Mouse (Mus musculus) embryonic fibroblast, embryonic 13.5 days (primary cell): Measurements from ENCODE around the gene Msh5. TPM values are rescaled to one million over a fixed set of nuclear protein-coding genes. Genes with fewer than 3 reads are reported as not detected.
"Not testable (repeated sequence)": the region's sequence is repeated elsewhere in the genome, so short reads cannot be mapped to it uniquely, and the experiment has no call there.

ENCODE experiments used
- H3K27ac ChIP-seq: 2 replicates; pipeline ENCODE4 v1.5.1; 2012; ENCODE audit warnings: low read length, control low read depth, inconsistent platforms; ENCODE audit not compliant: insufficient read depth
- H3K4me1 ChIP-seq: 2 replicates; pipeline ENCODE4 v1.6.1; 2011; ENCODE audit warnings: low read length; ENCODE audit not compliant: control insufficient read depth, insufficient read depth
- H3K4me3 ChIP-seq: 2 replicates; pipeline ENCODE4 v1.5.1; 2011; ENCODE audit warnings: mild to moderate bottlenecking, control low read depth, low read length; ENCODE audit not compliant: insufficient read depth
- CTCF ChIP-seq: IDR thresholded peaks from 2 replicates; pipeline ENCODE4 v1.5.1; 2011; ENCODE audit warnings: mild to moderate bottlenecking, control low read depth, low read length, moderate library complexity, borderline replicate concordance; ENCODE audit not compliant: insufficient read depth
- POLR2A ChIP-seq: IDR thresholded peaks from 2 replicates; pipeline ENCODE4 v1.6.1; 2011; ENCODE audit warnings: low read depth, mild to moderate bottlenecking, control low read depth, low read length, moderate library complexity
- polyA plus RNA-seq: library from polyadenylated mRNA; stranded (reverse); fragments of >200 nt; gene quantifications from 2 replicates; pipeline ENCODE4 v1.2.4, GENCODE M21; 2011; ENCODE audit warnings: low read depth; ENCODE audit not compliant: missing spikeins, insufficient read length

Msh5 gene
- polyA plus RNA-seq, 1 experiment, result 2.8 TPM

DNA sequence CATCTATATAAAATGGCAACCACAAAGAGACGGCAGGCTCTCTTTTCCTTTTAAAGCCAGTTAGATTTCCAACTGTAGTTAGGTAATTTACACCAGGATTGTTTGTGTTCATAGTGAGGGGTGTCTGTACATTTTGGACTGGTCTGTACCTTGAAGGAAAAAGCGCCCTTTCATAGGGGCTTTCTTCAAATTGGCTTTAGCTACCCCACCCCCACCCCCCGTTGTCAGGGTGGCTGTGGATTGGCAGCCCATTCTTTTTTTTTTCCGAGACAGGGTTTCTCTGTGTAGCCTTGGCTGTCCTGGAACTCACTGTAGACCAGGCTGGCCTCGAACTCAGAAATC lies 49.4 kb downstream of the Msh5 start:
- H3K27ac ChIP-seq, result no peak overlapping the region
- no peak overlapping the region for H3K4me3 ChIP-seq
- peaks cover 6% of the 10 kb centered on the region; the same call in 1 of the 2 replicates for H3K4me1 ChIP-seq
- no peak for TF ChIP-seq CTCF
- no peak; the same call in 1 of the 2 replicates for TF ChIP-seq POLR2A

- Histone ChIP-seq H3K4me1 (peaks cover 6% of the 10 kb centered on the region; the same call in 1 of the 2 replicates), H3K27ac (no peak overlapping the region), H3K4me3 (no peak overlapping the region)
- TF ChIP-seq CTCF (no peak), POLR2A (0 out of 2 replicates have a peak, but pooled peaks have one; percentile 6)
Measured at GRCm38 (mm10) chr17:34996411-34997141, 50.0 kb downstream of the Msh5 start.

DNA sequence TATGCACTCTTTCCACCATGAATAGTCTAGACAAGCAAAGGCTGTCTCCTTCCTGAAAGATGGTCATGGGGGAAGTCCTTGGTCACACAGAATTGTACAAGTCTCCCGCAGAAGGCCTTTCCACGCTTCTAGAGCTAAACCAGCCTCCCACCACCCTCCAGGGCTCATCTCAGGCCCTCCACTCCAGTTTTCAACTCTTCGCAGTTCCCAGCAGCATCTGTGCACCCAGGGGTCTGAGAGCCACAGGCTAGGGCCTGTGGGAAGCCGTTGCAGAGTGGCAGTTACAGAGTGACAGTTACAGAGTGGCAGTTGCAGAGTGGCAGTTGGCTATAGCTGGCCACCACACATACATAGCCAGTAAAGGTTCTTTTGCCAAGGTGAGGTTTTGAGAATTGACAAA lies 50.6 kb downstream of the Msh5 start:
- not testable (repeated sequence) for H3K4me1 ChIP-seq, H3K27ac ChIP-seq, H3K4me3 ChIP-seq

- not testable (repeated sequence) for H3K27ac ChIP-seq, H3K4me1 ChIP-seq, H3K4me3 ChIP-seq
Measured at GRCm38 (mm10) chr17:34995192-34995591, 51.4 kb downstream of the Msh5 start.

GRCm38 (mm10) chr17:34994751-34995150 lies 51.8 kb downstream of the Msh5 start:
- Histone ChIP-seq H3K27ac (no peak overlapping the region), H3K4me1 (peaks cover 6% of the 10 kb centered on the region; the same call in 1 of the 2 replicates), H3K4me3 (no peak overlapping the region)
- TF ChIP-seq POLR2A (no peak), CTCF (no peak)

GRCm38 (mm10) chr17:34984218-34984617 lies 62.3 kb downstream of the Msh5 start:
- H3K27ac ChIP-seq, result no peak overlapping the region
- no peaks in the 10 kb centered on the region for H3K4me1 ChIP-seq
- no peak for TF ChIP-seq CTCF
- TF ChIP-seq POLR2A, result no peak
- no peak overlapping the region for H3K4me3 ChIP-seq

DNA sequence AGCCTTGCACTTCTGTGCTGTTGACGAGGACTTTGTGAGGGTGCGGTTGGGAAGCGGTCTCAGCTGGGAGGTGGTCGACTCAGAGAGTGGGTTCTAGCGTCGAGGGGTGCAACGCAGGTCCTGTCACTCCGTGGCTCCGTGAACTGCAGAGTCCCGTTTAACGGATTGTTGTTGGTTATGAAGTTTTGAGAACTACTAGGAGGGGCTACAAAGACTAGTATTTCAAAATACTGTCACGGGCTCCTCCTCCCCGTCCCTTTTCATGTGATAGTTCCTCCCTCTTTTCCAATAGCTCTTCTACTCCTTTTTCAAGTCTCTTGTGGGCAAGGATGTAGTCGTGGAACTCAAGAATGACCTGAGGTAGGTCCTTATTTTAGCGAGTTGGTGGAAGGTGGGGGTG lies 64.2 kb downstream of the Msh5 start:
- Histone ChIP-seq H3K4me1 (no peaks in the 10 kb centered on the region), H3K4me3 (peak overlapping the region; percentile 92), H3K27ac (peak overlapping the region; percentile 98)
- TF ChIP-seq POLR2A (no peak), CTCF (no peak)

DNA sequence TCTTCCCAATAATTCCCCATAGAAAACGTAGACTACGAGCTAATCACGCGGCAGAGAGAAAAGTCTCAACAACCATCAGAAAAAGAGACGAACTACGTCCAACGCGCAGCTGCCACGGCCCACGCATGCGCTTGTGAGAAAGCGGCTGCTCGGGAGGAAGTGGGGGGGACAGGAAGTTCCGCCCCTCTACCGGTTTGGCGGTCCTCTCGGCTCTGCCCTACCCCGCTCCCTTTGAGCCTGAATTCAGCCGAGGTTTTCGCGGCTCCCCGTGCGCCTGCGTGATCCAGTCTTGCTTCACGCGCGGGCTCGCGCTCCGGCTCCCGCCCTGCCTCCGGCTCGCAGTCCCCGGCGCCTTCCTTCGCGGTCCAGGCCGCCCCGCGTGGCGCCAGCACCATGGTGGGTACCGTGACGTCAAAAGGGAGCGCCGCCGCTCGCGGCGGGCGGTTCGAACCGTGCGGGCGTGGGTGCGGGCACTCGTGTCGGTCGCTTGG lies 64.8 kb downstream of the Msh5 start, which contains the start of gene Lsm2:
TSS of gene Lsm2 (plus strand) at position 173 of the 491 bp plus-strand sequence.
- H3K4me3 ChIP-seq, result peak within 1 kb of the TSS; percentile 92

DNA sequence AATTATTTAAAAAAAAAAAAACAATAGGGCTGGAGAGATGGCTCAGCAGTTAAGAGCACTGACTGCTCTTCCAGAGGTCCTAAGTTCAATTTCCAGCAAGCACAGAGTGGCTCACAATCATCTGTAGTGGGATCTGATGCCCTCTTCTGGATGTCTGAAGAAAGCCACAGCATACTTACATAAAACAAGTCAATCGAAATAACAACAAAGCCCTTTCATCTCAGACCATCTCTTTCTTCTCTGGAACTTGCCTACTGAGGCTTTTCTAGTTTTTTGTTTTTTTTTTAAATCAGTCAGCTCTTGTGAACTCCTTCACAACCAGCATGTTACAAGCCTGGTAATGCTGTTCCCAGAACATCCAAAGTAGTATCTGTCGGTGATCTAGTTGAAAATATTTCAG lies 65.9 kb downstream of the Msh5 start:
- Histone ChIP-seq H3K4me1 (no peaks in the 10 kb centered on the region), H3K27ac (0 out of 2 replicates have a peak overlapping the region, but pooled peaks have one; percentile 1), H3K4me3 (peak overlapping the region; percentile 37)
- TF ChIP-seq POLR2A, result no peak
- TF ChIP-seq CTCF, result no peak

More for the DNA sequence above, 64.8 kb downstream of the Msh5 start, which contains the start of gene Lsm2:
- TF ChIP-seq POLR2A (peak; percentile 91), CTCF (no peak)
- H3K4me1 ChIP-seq, result no peaks in the 10 kb centered on the region
- peak within 1 kb of the TSS; percentile 98 for H3K27ac ChIP-seq

DNA sequence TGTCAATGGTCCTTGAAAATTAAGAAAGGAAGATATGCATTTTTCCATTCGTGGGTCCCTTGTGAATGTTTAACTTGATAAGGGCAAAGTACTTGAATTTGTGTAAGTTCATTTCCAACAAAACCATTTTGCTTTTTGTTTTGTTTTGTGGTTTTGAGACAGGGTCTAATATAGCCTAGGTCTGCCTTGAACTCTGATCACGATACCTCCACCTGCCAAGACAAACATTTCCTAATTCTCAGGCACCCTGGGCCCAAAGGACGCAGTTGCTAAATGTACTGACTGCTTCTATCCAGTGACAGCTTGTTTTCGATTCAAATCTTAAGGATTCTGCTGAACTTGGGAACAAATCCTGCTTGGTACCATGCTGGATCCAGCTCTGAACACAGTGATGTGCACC lies 66.9 kb downstream of the Msh5 start:
- H3K4me1 ChIP-seq, result no peaks in the 10 kb centered on the region
- H3K4me3 ChIP-seq, result no peak overlapping the region
- no peak overlapping the region for H3K27ac ChIP-seq
- TF ChIP-seq POLR2A (no peak), CTCF (no peak)

Other genes starting within 250 kb of the Msh5 start
- gene Cyp21a1, start 242.2 kb downstream of the Msh5 start, polyA plus RNA-seq, result not detected in 2 replicates
- gene Stk19, start 209.8 kb downstream of the Msh5 start, polyA plus RNA-seq, result 17.9 and 19.2 TPM in 2 replicates
- gene Dxo, start 209.7 kb downstream of the Msh5 start, polyA plus RNA-seq, result 21.9 and 25.0 TPM in 2 replicates
- gene Skiv2l, start 196.5 kb downstream of the Msh5 start, polyA plus RNA-seq, result 25.6 and 27.7 TPM in 2 replicates
- gene Nelfe, start 196.4 kb downstream of the Msh5 start, polyA plus RNA-seq, result 31.5 and 34.7 TPM in 2 replicates
- gene Cfb, start 184.2 kb downstream of the Msh5 start, polyA plus RNA-seq, result 0.26 TPM in 1 of 2 replicates, not detected in the other
- gene Zbtb12, start 167.3 kb downstream of the Msh5 start, polyA plus RNA-seq, result 12.3 and 16.2 TPM in 2 replicates
- 0.58 TPM in 1 of 2 replicates, not detected in the other for gene Gm20547, start 164.7 kb downstream of the Msh5 start, polyA plus RNA-seq
- gene C2, start 148.5 kb downstream of the Msh5 start, polyA plus RNA-seq, result 3.0 and 6.6 TPM in 2 replicates
- gene Ehmt2, start 148.3 kb downstream of the Msh5 start, polyA plus RNA-seq, result 84.7 and 94.2 TPM in 2 replicates
- not detected in 2 replicates for gene Slc44a4, start 132.3 kb downstream of the Msh5 start, polyA plus RNA-seq
- gene Neu1, start 115.5 kb downstream of the Msh5 start, polyA plus RNA-seq, result 10.0 and 11.3 TPM in 2 replicates
- gene Hspa1b, start 87.5 kb downstream of the Msh5 start, polyA plus RNA-seq, result 20.9 and 36.6 TPM in 2 replicates
- not detected in 2 replicates for gene Gm20481, start 76.8 kb downstream of the Msh5 start, polyA plus RNA-seq
- gene Hspa1a, start 74.6 kb downstream of the Msh5 start, polyA plus RNA-seq, result 6.0 and 6.5 TPM in 2 replicates
- not detected in 2 replicates for gene Hspa1l, start 74.0 kb downstream of the Msh5 start, polyA plus RNA-seq
- gene Lsm2, start 64.9 kb downstream of the Msh5 start, polyA plus RNA-seq, result 74.8 and 93.3 TPM in 2 replicates
- gene Vars, start 45.8 kb downstream of the Msh5 start, polyA plus RNA-seq, result 81.3 and 85.7 TPM in 2 replicates
- gene Vwa7, start 30.2 kb downstream of the Msh5 start, polyA plus RNA-seq, result 0.12 and 0.26 TPM in 2 replicates
- not detected in 2 replicates for gene Sapcd1, start 18.7 kb downstream of the Msh5 start, polyA plus RNA-seq
- gene Clic1, start 3.2 kb upstream of the Msh5 start, polyA plus RNA-seq, result 266 and 360 TPM in 2 replicates
- 46.4 and 52.8 TPM in 2 replicates for gene Ddah2, start 12.3 kb upstream of the Msh5 start, polyA plus RNA-seq
- gene Ly6g6c, start 18.6 kb upstream of the Msh5 start, polyA plus RNA-seq, result not detected in 2 replicates
- gene Mpig6b, start 19.4 kb upstream of the Msh5 start, polyA plus RNA-seq, result 0.22 TPM in 1 of 2 replicates, not detected in the other
- not detected in 2 replicates for gene Ly6g6e, start 30.2 kb upstream of the Msh5 start, polyA plus RNA-seq
- not detected in 2 replicates for gene Ly6g6d, start 31.3 kb upstream of the Msh5 start, polyA plus RNA-seq
- gene Ly6g6f, start 38.9 kb upstream of the Msh5 start, polyA plus RNA-seq, result not detected in 2 replicates
- 31.8 and 33.9 TPM in 2 replicates for gene Abhd16a, start 42.5 kb upstream of the Msh5 start, polyA plus RNA-seq
- gene Ly6g5c, start 61.5 kb upstream of the Msh5 start, polyA plus RNA-seq, result not detected in 2 replicates
- gene Ly6g5b, start 68.7 kb upstream of the Msh5 start, polyA plus RNA-seq, result 0.74 TPM in 1 of 2 replicates, not detected in the other
- gene Gpank1, start 74.7 kb upstream of the Msh5 start, polyA plus RNA-seq, result 8.9 and 10.2 TPM in 2 replicates
- gene Csnk2b, start 75.3 kb upstream of the Msh5 start, polyA plus RNA-seq, result 164 and 169 TPM in 2 replicates
- 16.1 and 18.4 TPM in 2 replicates for gene D17H6S53E, start 79.6 kb upstream of the Msh5 start, polyA plus RNA-seq
- 0.48 TPM in 1 of 2 replicates, not detected in the other for gene Apom, start 85.3 kb upstream of the Msh5 start, polyA plus RNA-seq
- gene Bag6, start 88.4 kb upstream of the Msh5 start, polyA plus RNA-seq, result 193 and 196 TPM in 2 replicates
- 174 and 183 TPM in 2 replicates for gene Prrc2a, start 118.2 kb upstream of the Msh5 start, polyA plus RNA-seq
- gene Aif1, start 129.3 kb upstream of the Msh5 start, polyA plus RNA-seq, result not detected in 2 replicates
- 2.5 and 3.5 TPM in 2 replicates for gene Lst1, start 141.7 kb upstream of the Msh5 start, polyA plus RNA-seq
- gene Ltb, start 147.7 kb upstream of the Msh5 start, polyA plus RNA-seq, result not detected in 2 replicates
- 0.35 TPM in 1 of 2 replicates, not detected in the other for gene Tnf, start 155.3 kb upstream of the Msh5 start, polyA plus RNA-seq
- gene Lta, start 158.6 kb upstream of the Msh5 start, polyA plus RNA-seq, result not detected in 2 replicates
- not detected in 2 replicates for gene Gm16181, start 174.1 kb upstream of the Msh5 start, polyA plus RNA-seq
- gene Atp6v1g2, start 186.9 kb upstream of the Msh5 start, polyA plus RNA-seq, result 2.0 and 3.7 TPM in 2 replicates
- gene Nfkbil1, start 189.0 kb upstream of the Msh5 start, polyA plus RNA-seq, result 7.9 and 10.1 TPM in 2 replicates
- 182 and 227 TPM in 2 replicates for gene Ddx39b, start 195.0 kb upstream of the Msh5 start, polyA plus RNA-seq
- gene H2-D1, start 216.0 kb upstream of the Msh5 start, polyA plus RNA-seq, result 98.1 and 108 TPM in 2 replicates